In the genomic region with DNA sequence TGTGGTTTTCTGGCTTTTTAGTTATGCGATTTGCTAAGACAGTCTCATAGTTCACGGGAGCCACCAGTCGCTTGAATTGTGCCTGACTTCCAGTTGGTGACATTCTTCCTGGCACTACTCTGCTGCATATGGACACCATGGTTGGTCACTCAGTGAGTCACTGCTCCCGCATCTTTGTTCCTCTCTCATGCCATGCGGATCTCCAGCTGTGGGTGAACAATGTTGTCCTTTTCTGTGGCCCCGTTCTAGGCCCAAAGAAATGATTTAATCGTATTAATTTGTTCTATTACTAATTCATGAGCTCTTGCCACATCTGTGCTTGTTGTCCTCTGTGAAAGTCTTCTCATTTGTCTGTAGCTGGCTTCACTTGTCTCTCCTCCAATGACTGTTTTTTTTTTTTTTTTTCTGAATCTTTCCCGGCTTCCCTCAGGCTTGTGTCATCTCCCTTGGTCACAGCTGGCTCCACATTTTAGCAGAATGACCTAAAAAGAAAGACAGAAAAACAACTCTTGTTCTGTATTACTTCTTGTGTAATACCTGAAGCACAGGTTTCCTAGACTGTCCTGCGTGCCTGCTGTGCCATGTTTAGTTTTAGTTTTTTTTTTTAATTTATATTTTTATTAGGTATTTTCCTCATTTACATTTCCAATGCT, we compare ENCODE assay signal across 17 mouse cellular contexts. TPM values are rescaled to one million over a fixed set of nuclear protein-coding genes. Genes with fewer than 3 reads are reported as not detected.
DNase-seq lines count a peak whose midpoint lies in the region; ATAC-seq and TF ChIP-seq lines count a peak whose summit lies in the region.
"Had no signal": no experiment of that assay in that cellular context is flagged by ENCODE, and none has a peak within 500 bp of the region (broad histone marks: within the 10 kb centered on the region; RNA-seq: fewer than 3 reads in every experiment).

No protein-coding gene starts in this region.

- peaks cover 46% of the 10 kb centered on the region; the same call in 1 of the 2 replicates for H3K79me2 ChIP-seq in liver, adult 2 months (ENCODE audit: control insufficient read depth, insufficient read depth, low read length)

- no peak overlapping the region for H3K9ac ChIP-seq in liver, adult 2 months (ENCODE audit: low read depth, low read length)
- no peak overlapping the region for H3K9ac ChIP-seq in liver, embryonic 11.5 days (ENCODE audit: low read depth, low read length)
- H3K9ac ChIP-seq in midbrain, embryonic 11.5 days (ENCODE audit: low read length) = no peak overlapping the region
- H3K9ac ChIP-seq: forebrain, embryonic 13.5 days; limb, embryonic 12.5 days had no signal

- 45% methylated on average over 9 of the region's 9 CpGs for WGBS in liver, adult 2 months
- 88% methylated on average over 9 of the region's 9 CpGs for WGBS in liver, embryonic 11.5 days
- 76% methylated on average over 9 of the region's 9 CpGs for WGBS in midbrain, embryonic 11.5 days

- peak; percentile 52; the same call in 1 of the 2 replicates for ATAC-seq in frontal cortex, adult (ENCODE audit: low TSS enrichment)
- no peak for ATAC-seq in liver, embryonic 11.5 days (replicated peaks; ENCODE audit: low FRiP score)
- no peak for ATAC-seq in midbrain, embryonic 11.5 days (ENCODE audit: low FRiP score)
- ATAC-seq: forebrain, embryonic 13.5 days had no signal

- no peak for DNase-seq in frontal cortex, postnatal 25 days (ENCODE audit: low spot score in 2 of 2)
- peak; percentile 83 for DNase-seq in liver, adult 2 months (ENCODE audit: extremely low read depth, low read depth, low spot score)
- no peak for DNase-seq in liver, embryonic 11.5 days (ENCODE audit: low spot score)
- DNase-seq in cerebellum, adult 18-20 months = peak; percentile 57 to 67
- DNase-seq in layer of hippocampus, adult 9-11 months = peak; percentile 89
- no peak for DNase-seq in heart, adult 8-10 months (ENCODE audit: low spot score)
- no peak for DNase-seq in midbrain, embryonic 11.5 days (ENCODE audit: low spot score, missing footprints)
- DNase-seq: adrenal gland, adult 8-10 months; kidney, adult 8-10 months; kidney, postnatal 4 days; lung, adult 18-20 months; midbrain, embryonic 14.5 days had no signal

- peaks cover 33% of the 10 kb centered on the region for H3K4me1 ChIP-seq in liver, adult 2 months (ENCODE audit: control insufficient read depth, insufficient read depth, low read length)
- peaks cover 19% of the 10 kb centered on the region for H3K4me1 ChIP-seq in liver, embryonic 11.5 days (replicated peaks; ENCODE audit: control insufficient read depth, insufficient read depth, low read length)
- peaks cover 11% of the 10 kb centered on the region for H3K4me1 ChIP-seq in midbrain, embryonic 11.5 days (ENCODE audit: control insufficient read depth, insufficient read depth, low read length)

- TF ChIP-seq CTCF in liver, adult 2 months (IDR thresholded peaks at IDR 0.05; ENCODE audit: low read depth, low read length) = no peak

- no peak overlapping the region for H3K4me2 ChIP-seq in liver, embryonic 11.5 days
- no peak overlapping the region for H3K4me2 ChIP-seq in midbrain, embryonic 11.5 days
- H3K4me2 ChIP-seq: forebrain, embryonic 13.5 days; heart, embryonic 11.5 days; limb, embryonic 12.5 days had no signal

- H3K9me3 ChIP-seq in liver, embryonic 11.5 days (ENCODE audit: control insufficient read depth, low read length) = no peaks in the 10 kb centered on the region
- H3K9me3 ChIP-seq in midbrain, embryonic 11.5 days (ENCODE audit: control insufficient read depth, low read length) = no peaks in the 10 kb centered on the region
- H3K9me3 ChIP-seq: forebrain, embryonic 13.5 days; limb, embryonic 12.5 days had no signal

- no peaks in the 10 kb centered on the region for H3K36me3 ChIP-seq in liver, adult 2 months (ENCODE audit: control insufficient read depth, insufficient read depth, low read length)
- H3K36me3 ChIP-seq in liver, embryonic 11.5 days (ENCODE audit: control insufficient read depth, insufficient read depth, low read length) = no peaks in the 10 kb centered on the region
- H3K36me3 ChIP-seq in midbrain, embryonic 11.5 days (ENCODE audit: control insufficient read depth, insufficient read depth, low read length) = no peaks in the 10 kb centered on the region

- TF ChIP-seq POLR2A in liver, adult 2 months (IDR thresholded peaks at IDR 0.05; ENCODE audit: extremely low read depth, insufficient read depth, low read length) = no peak

- no peaks in the 10 kb centered on the region for H3K27me3 ChIP-seq in liver, adult 2 months (ENCODE audit: control insufficient read depth, insufficient read depth, low read length)
- H3K27me3 ChIP-seq in liver, embryonic 11.5 days (replicated peaks; ENCODE audit: control insufficient read depth, insufficient read depth, low read length) = no peaks in the 10 kb centered on the region
- no peaks in the 10 kb centered on the region for H3K27me3 ChIP-seq in midbrain, embryonic 11.5 days (ENCODE audit: control insufficient read depth, insufficient read depth, low read length)
- H3K27me3 ChIP-seq: forebrain, embryonic 13.5 days; limb, embryonic 12.5 days had no signal

- H3K4me3 ChIP-seq in liver, adult 2 months (ENCODE audit: insufficient read depth, low read depth, low read length) = no peak overlapping the region
- H3K4me3 ChIP-seq in liver, embryonic 11.5 days (ENCODE audit: low read depth, low read length) = no peak overlapping the region
- no peak overlapping the region for H3K4me3 ChIP-seq in midbrain, embryonic 11.5 days (ENCODE audit: low read depth, low read length)
- H3K4me3 ChIP-seq: forebrain, embryonic 13.5 days; limb, embryonic 12.5 days had no signal

- peak overlapping the region; percentile 87 for H3K27ac ChIP-seq in liver, adult 2 months (replicated peaks; ENCODE audit: insufficient read depth, low read depth, low read length)
- H3K27ac ChIP-seq in liver, embryonic 11.5 days (ENCODE audit: low read depth, low read length) = no peak overlapping the region
- H3K27ac ChIP-seq in midbrain, embryonic 11.5 days (ENCODE audit: low read depth, low read length) = no peak overlapping the region
- H3K27ac ChIP-seq: forebrain, embryonic 13.5 days; limb, embryonic 12.5 days; macrophage had no signal

RNA-seq across cellular contexts. Expression of a gene that starts 40.5 kb away (rescaled TPM):
- total RNA-seq in liver, adult 2 months (2014; rRNA removed) = 14.1 and 17.3 TPM in 2 replicates
- 14.9 and 16.5 TPM in 2 replicates for polyA plus RNA-seq in liver, adult 2 months (2012; rRNA removed)
- 8.6 and 9.5 TPM in 2 replicates for polyA plus RNA-seq in liver, embryonic 11.5 days (2014; fragmentation: Nextera tagmentation; extraction: Ambion mirVana)
- 10 to 100 TPM; 62.0 to 81.1 (median 73.3) TPM for total RNA-seq in heart, adult 8-10 months (2022)
- 8.7 and 8.9 TPM in 2 replicates for polyA plus RNA-seq in midbrain, embryonic 11.5 days (2014; fragmentation: Nextera tagmentation; extraction: Ambion mirVana)

RNA-seq across cellular contexts. Expression of a gene that starts 40.6 kb away (rescaled TPM):
- total RNA-seq in liver, adult 2 months (2014; rRNA removed) = 14.6 and 14.8 TPM in 2 replicates
- 12.0 and 14.2 TPM in 2 replicates for polyA plus RNA-seq in liver, adult 2 months (2012; rRNA removed)
- 137 and 154 TPM in 2 replicates for polyA plus RNA-seq in liver, embryonic 11.5 days (2014; fragmentation: Nextera tagmentation; extraction: Ambion mirVana)
- total RNA-seq in heart, adult 8-10 months (2022) = 10 to 100 TPM; 44.4 to 54.1 (median 49.2) TPM
- 274 and 275 TPM in 2 replicates for polyA plus RNA-seq in midbrain, embryonic 11.5 days (2014; fragmentation: Nextera tagmentation; extraction: Ambion mirVana)

Comparison
In these comparisons a context has a peak if more than half of its experiments do, and no peak if none do; other contexts are left out.
1. DNase-seq: peak in liver, adult 2 months (single experiment), cerebellum, adult 18-20 months (2 of 2) and layer of hippocampus, adult 9-11 months (single experiment); none in frontal cortex, postnatal 25 days (0 of 2), liver, embryonic 11.5 days (single experiment), heart, adult 8-10 months (single experiment) and midbrain, embryonic 11.5 days (single experiment).